Mouse (Mus musculus): ENCODE measurements around the gene Kcnj11. TPM values are rescaled to one million over a fixed set of nuclear protein-coding genes. Genes with fewer than 3 reads are reported as not detected.

Kcnj11 gene
- polyA plus RNA-seq, 1 experiment = 0.96 TPM

GRCm38 (mm10) chr7:46097319-46097783, 3.2 kb downstream of the Kcnj11 start:
- Histone ChIP-seq H3K4me1 (ENCODE audit: control insufficient read depth, insufficient read depth, insufficient read length, low read length) (no peaks in the 10 kb centered on the region), H3K4me3 (ENCODE audit: low read depth, low read length) (no peak overlapping the region), H3K27me3 (ENCODE audit: control insufficient read depth, insufficient read depth, low read length) (peaks cover 3% of the 10 kb centered on the region), H3K27ac (ENCODE audit: insufficient read depth, low read depth, low read length) (no peak overlapping the region), H3K36me3 (ENCODE audit: control insufficient read depth, insufficient read depth, low read length) (no peaks in the 10 kb centered on the region)
- TF ChIP-seq POLR2A (IDR thresholded peaks at IDR 0.05; ENCODE audit: low read depth, low read length) (no peak), CTCF (IDR thresholded peaks at IDR 0.05; ENCODE audit: extremely low read depth, insufficient read length, insufficient replicate concordance, low read depth, low read length) (no peak)
- 58% methylated on average over 4 of the region's 4 CpGs for WGBS

- WGBS = 1% methylated on average over 4 of the region's 4 CpGs
- Histone ChIP-seq H3K36me3 (ENCODE audit: control insufficient read depth, insufficient read depth, low read length) (no peaks in the 10 kb centered on the region), H3K27ac (ENCODE audit: insufficient read depth, low read depth, low read length) (no peak overlapping the region), H3K4me1 (ENCODE audit: control insufficient read depth, insufficient read depth, insufficient read length, low read length) (no peaks in the 10 kb centered on the region), H3K27me3 (ENCODE audit: control insufficient read depth, insufficient read depth, low read length) (peaks cover 3% of the 10 kb centered on the region), H3K4me3 (ENCODE audit: low read depth, low read length) (no peak overlapping the region)
- TF ChIP-seq POLR2A (IDR thresholded peaks at IDR 0.05; ENCODE audit: low read depth, low read length) = no peak; the same call in 1 of the 2 replicates
- peak; percentile 92; the same call in 1 of the 2 replicates for TF ChIP-seq CTCF (IDR thresholded peaks at IDR 0.05; ENCODE audit: extremely low read depth, insufficient read length, insufficient replicate concordance, low read depth, low read length)
Observed at GRCm38 (mm10) chr7:46096136-46096535, 4.4 kb downstream of the Kcnj11 start.

GRCm38 (mm10) chr7:46092803-46093202, 7.8 kb downstream of the Kcnj11 start:
- Histone ChIP-seq H3K27ac (ENCODE audit: insufficient read depth, low read depth, low read length) (no peak overlapping the region), H3K4me1 (ENCODE audit: control insufficient read depth, insufficient read depth, insufficient read length, low read length) (no peaks in the 10 kb centered on the region), H3K4me3 (ENCODE audit: low read depth, low read length) (no peak overlapping the region), H3K27me3 (ENCODE audit: control insufficient read depth, insufficient read depth, low read length) (no peaks in the 10 kb centered on the region; the same call in 1 of the 2 replicates), H3K36me3 (ENCODE audit: control insufficient read depth, insufficient read depth, low read length) (no peaks in the 10 kb centered on the region)
- TF ChIP-seq CTCF (IDR thresholded peaks at IDR 0.05; ENCODE audit: extremely low read depth, insufficient read length, insufficient replicate concordance, low read depth, low read length) (no peak), POLR2A (IDR thresholded peaks at IDR 0.05; ENCODE audit: low read depth, low read length) (no peak)
- 42% methylated on average over 8 of the region's 8 CpGs for WGBS

GRCm38 (mm10) chr7:46088241-46088640, 12.3 kb downstream of the Kcnj11 start:
- TF ChIP-seq POLR2A (IDR thresholded peaks at IDR 0.05; ENCODE audit: low read depth, low read length) (no peak), CTCF (IDR thresholded peaks at IDR 0.05; ENCODE audit: extremely low read depth, insufficient read length, insufficient replicate concordance, low read depth, low read length) (no peak)
- Histone ChIP-seq H3K4me1 (ENCODE audit: control insufficient read depth, insufficient read depth, insufficient read length, low read length) (peaks cover 4% of the 10 kb centered on the region; the same call in 1 of the 2 replicates), H3K27me3 (ENCODE audit: control insufficient read depth, insufficient read depth, low read length) (no peaks in the 10 kb centered on the region), H3K4me3 (ENCODE audit: low read depth, low read length) (no peak overlapping the region), H3K36me3 (ENCODE audit: control insufficient read depth, insufficient read depth, low read length) (peaks cover 11% of the 10 kb centered on the region), H3K27ac (ENCODE audit: insufficient read depth, low read depth, low read length) (no peak overlapping the region)
- 80% methylated on average over 6 of the region's 6 CpGs for WGBS

- Histone ChIP-seq H3K4me3 (ENCODE audit: low read depth, low read length) (no peak overlapping the region), H3K36me3 (ENCODE audit: control insufficient read depth, insufficient read depth, low read length) (peaks cover 28% of the 10 kb centered on the region), H3K27me3 (ENCODE audit: control insufficient read depth, insufficient read depth, low read length) (no peaks in the 10 kb centered on the region), H3K27ac (ENCODE audit: insufficient read depth, low read depth, low read length) (no peak overlapping the region), H3K4me1 (ENCODE audit: control insufficient read depth, insufficient read depth, insufficient read length, low read length) (peaks cover 4% of the 10 kb centered on the region; the same call in 1 of the 2 replicates)
- no peak for TF ChIP-seq CTCF (IDR thresholded peaks at IDR 0.05; ENCODE audit: extremely low read depth, insufficient read length, insufficient replicate concordance, low read depth, low read length)
- no peak for TF ChIP-seq POLR2A (IDR thresholded peaks at IDR 0.05; ENCODE audit: low read depth, low read length)
- WGBS = 86% methylated on average over 6 of the region's 6 CpGs
Observed at GRCm38 (mm10) chr7:46086378-46086777, 14.2 kb downstream of the Kcnj11 start.

- TF ChIP-seq CTCF (IDR thresholded peaks at IDR 0.05; ENCODE audit: extremely low read depth, insufficient read length, insufficient replicate concordance, low read depth, low read length) = no peak
- TF ChIP-seq POLR2A (IDR thresholded peaks at IDR 0.05; ENCODE audit: low read depth, low read length) = no peak
- Histone ChIP-seq H3K27me3 (ENCODE audit: control insufficient read depth, insufficient read depth, low read length) (no peaks in the 10 kb centered on the region), H3K4me3 (ENCODE audit: low read depth, low read length) (no peak overlapping the region), H3K27ac (ENCODE audit: insufficient read depth, low read depth, low read length) (no peak overlapping the region), H3K4me1 (ENCODE audit: control insufficient read depth, insufficient read depth, insufficient read length, low read length) (peaks cover 4% of the 10 kb centered on the region; the same call in 1 of the 2 replicates), H3K36me3 (ENCODE audit: control insufficient read depth, insufficient read depth, low read length) (peaks cover 41% of the 10 kb centered on the region)
- WGBS = 20% methylated on average over 16 of the region's 16 CpGs
Observed at GRCm38 (mm10) chr7:46084839-46085513, 15.6 kb downstream of the Kcnj11 start.

GRCm38 (mm10) chr7:46084024-46084423, 16.5 kb downstream of the Kcnj11 start:
- peaks cover 44% of the 10 kb centered on the region for H3K36me3 ChIP-seq (ENCODE audit: control insufficient read depth, insufficient read depth, low read length)

More at GRCm38 (mm10) chr7:46084024-46084423, 16.5 kb downstream of the Kcnj11 start:
- H3K27ac ChIP-seq (ENCODE audit: insufficient read depth, low read depth, low read length) = no peak overlapping the region
- no peaks in the 10 kb centered on the region for H3K27me3 ChIP-seq (ENCODE audit: control insufficient read depth, insufficient read depth, low read length)
- peaks cover 4% of the 10 kb centered on the region; the same call in 1 of the 2 replicates for H3K4me1 ChIP-seq (ENCODE audit: control insufficient read depth, insufficient read depth, insufficient read length, low read length)
- no peak overlapping the region for H3K4me3 ChIP-seq (ENCODE audit: low read depth, low read length)
- TF ChIP-seq POLR2A (IDR thresholded peaks at IDR 0.05; ENCODE audit: low read depth, low read length) = no peak
- TF ChIP-seq CTCF (IDR thresholded peaks at IDR 0.05; ENCODE audit: extremely low read depth, insufficient read length, insufficient replicate concordance, low read depth, low read length) = no peak
- WGBS = 64% methylated on average over 10 of the region's 10 CpGs

Measured in small intestine, adult 2 months (tissue).